Mouse (Mus musculus): ENCODE measurements around the gene Nudt15.
A peak's percentile ranks its signal among the peaks of the same experiment; 100 is the strongest.
"Not testable (repeated sequence)": the region's sequence is repeated elsewhere in the genome, so short reads cannot be mapped to it uniquely, and the experiment has no call there.

Nudt15 gene

GRCm38 (mm10) chr14:73548051-73548450, at the start of gene Nudt15:
Gene Nudt15 (minus strand): TSS chr14:73548242.
- no peak for DNase-seq (ENCODE audit: extremely low spot score)

DNA sequence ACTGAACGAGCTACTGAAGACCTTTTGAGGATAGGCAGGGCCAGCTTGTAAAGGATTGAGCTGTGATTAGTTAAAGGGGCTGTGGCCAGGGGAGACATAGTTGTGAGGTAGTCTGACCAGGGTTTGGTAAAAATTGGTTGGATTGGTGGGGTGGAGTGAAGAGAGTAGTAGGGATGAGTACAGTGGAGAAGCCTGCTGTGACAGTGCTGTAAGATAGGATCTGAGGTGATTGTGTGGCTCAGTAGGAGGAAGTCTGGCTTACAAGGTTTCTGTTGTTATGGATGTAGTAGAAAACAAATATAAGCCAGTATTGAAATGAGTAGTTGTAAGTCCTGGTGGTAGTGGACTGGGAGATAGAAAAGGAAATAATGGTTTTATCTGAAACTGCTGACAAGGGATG, 44.1 kb upstream of the Nudt15 start:
- no peak for DNase-seq (ENCODE audit: extremely low spot score)

- no peak for DNase-seq (ENCODE audit: extremely low spot score)
Observed at GRCm38 (mm10) chr14:73588080-73588479, 40.0 kb upstream of the Nudt15 start.

- no peak for DNase-seq (ENCODE audit: extremely low spot score)
Observed at GRCm38 (mm10) chr14:73576336-73576735, 28.3 kb upstream of the Nudt15 start.

DNA sequence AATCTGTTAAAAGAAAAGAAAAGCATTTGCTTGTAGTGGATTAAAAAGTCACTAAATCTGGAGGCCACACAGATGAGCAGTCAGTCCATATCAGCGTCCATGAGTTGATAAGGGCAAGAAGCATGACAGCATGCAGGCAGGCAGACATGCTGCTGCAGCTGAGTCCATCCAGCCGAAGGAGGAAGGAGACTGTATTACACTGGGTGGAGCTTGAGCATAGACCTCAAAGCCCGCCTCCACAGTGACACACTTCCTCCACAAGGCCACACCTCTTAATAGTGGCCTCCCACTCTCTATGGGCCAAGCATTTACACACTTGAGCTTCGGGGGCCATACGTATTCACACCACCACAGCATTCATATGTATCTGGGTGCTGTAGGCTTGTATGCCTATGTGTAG, 26.0 kb upstream of the Nudt15 start:
- no peak for DNase-seq (ENCODE audit: extremely low spot score)

DNA sequence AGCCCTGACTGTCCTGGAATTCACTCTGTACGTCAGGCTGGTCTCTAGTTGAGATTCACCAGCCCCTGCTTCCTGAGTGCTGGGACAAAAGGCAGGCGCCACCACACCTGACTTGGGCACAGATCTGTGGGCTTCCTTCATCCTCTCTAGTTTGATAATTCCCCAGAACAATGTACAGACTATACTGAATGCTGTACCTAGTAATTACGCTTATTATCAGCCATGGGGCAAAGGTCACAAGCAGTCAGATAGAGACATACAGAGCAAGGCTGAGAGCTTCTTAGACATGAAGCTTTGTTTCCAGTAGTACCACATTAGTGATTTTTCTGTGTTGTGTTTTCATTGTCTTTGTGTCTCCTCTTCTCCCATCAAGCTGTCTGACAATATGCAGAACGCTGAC, 23.1 kb upstream of the Nudt15 start:
- no peak for DNase-seq (ENCODE audit: extremely low spot score)

DNA sequence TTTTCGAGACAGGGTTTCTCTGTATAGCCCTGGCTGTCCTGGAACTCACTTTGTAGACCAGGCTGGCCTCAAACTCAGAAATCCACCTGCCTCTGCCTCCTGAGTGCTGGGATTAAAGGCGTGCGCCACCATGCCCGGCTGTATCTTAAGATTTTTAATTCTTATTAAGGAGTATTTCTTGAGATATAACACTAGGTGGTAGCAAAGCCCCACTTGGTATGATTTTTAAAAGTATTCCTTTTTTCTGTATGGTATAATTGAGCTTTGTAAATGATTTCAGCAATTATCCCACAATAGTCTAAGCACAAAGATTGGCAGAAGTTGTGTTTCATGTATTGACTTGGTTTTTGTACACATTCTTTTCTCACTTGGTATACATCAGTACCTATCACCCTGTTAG, 21.8 kb upstream of the Nudt15 start:
- not testable (repeated sequence) for DNase-seq (ENCODE audit: extremely low spot score)

- DNase-seq (ENCODE audit: extremely low spot score) = no peak
Observed at GRCm38 (mm10) chr14:73553122-73553696, 5.2 kb upstream of the Nudt15 start.

- peak; percentile 96 for DNase-seq (ENCODE audit: extremely low spot score)
Observed at GRCm38 (mm10) chr14:73552341-73553121, 4.5 kb upstream of the Nudt15 start.

DNA sequence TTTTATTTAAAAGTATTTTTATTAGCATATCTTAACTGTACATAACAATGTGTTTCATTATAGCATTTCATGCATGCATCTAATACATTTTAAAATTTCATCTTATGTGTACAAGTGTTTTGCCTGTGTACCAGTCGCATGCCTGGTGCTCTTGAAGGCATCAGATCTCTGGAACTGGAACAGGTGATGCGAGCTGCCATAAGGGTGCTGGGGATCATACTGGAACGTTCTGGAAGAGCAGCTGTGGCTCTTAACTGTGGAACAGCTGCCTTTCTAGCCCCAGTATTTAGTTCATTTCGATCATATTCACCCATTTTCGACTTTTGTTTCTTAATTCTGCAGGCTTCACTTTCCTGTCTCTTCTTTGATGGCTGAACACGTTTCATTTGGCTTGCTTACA, 3.1 kb upstream of the Nudt15 start:
- no peak for DNase-seq (ENCODE audit: extremely low spot score)

DNA sequence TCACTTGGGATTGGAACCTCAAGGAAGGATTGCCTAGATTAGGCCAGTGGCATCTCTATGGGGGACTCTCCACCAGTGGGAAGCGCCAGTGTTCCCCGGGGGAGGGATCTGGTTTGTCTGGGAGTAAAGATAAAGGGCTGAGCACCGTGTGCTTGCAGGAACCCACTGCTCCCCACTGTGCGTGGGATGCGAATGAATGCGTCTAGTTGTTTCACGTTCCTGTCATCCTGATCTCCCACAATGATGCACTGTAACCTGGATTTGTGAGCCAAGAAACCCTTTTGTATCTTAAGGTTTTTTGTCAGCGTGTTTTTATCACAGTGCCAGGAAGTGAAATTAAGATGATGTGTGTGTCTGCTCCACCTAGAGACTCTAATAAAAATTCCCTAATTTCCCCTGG, 2.7 kb upstream of the Nudt15 start:
- no peak for DNase-seq (ENCODE audit: extremely low spot score)

- DNase-seq (ENCODE audit: extremely low spot score) = no peak
Observed at GRCm38 (mm10) chr14:73550291-73550690, 2.2 kb upstream of the Nudt15 start.

DNA sequence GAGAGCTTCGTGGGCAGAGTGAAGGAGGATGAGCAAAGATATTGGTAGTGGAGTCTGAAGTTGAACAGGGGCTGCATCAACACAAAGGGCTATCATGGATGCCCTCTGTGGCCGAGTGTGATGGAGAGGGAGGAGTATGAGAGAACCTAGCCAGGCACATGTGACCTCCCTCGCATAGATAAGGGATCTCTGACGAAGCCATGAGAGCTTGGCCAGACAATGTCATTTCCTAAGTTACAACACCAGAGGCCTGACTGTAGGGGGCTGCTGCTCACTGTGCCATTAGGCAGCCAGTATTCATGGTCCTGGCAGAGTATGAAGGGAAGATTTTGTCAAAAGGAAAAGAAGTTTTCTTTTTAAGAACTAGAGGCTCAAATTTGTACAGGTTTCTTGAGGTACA, 1.0 kb downstream of the Nudt15 start:
- DNase-seq (ENCODE audit: extremely low spot score) = no peak

DNA sequence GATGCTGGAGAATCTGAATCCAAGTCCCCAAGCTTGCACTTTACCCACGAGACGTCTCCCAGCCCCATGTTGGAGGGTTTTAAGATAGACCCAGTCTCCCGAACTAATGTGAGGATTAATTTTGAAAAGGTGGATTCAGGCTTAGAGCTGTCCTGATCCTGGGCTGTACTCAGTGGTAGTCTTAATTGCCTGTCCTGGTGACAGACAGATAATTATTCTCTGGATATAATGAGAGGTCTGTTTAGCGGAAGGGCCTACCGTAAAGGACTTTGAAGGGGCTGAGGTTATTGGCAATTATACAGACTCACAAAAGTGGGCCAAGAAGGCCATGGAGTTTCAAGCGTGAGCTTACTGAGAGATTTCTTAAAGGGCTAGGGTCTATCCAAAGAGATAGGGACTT, 4.3 kb downstream of the Nudt15 start:
- DNase-seq (ENCODE audit: extremely low spot score) = no peak

- no peak for DNase-seq (ENCODE audit: extremely low spot score)
Observed at GRCm38 (mm10) chr14:73535641-73536040, 12.4 kb downstream of the Nudt15 start.

DNA sequence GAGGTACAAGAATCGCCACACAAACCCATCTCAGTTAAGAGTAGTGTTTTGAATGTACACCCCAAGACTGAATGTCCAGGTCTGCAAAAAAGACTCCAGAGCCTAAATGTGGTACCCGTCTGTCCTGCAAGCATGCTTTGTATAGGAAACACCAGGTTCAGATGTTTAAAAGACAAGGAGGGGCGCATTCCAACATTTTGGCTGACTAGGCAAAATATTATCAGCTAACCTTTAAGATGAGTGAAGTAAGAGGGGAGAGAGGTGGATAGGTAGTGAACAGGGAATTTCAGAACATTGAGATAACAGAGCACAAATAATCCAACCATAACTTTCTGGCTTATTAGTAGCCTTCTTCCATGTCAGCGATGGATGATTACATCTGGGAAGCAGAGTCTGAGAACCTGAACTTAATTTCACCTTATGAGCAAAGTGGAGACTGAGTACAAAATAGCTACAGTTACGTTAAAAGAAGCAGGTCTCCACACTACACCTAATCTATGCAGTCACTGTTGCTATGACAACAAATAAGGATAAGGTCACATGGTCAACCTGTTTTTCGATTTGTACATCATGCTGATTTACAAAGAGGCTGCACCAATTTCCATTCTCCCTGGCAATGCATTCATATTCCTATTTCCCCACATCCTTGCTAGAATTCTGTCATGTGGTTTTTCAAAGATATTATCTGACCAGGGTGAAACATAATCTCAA, 14.1 kb downstream of the Nudt15 start:
- no peak for DNase-seq (ENCODE audit: extremely low spot score)

- not testable (repeated sequence) for DNase-seq (ENCODE audit: extremely low spot score)
Observed at GRCm38 (mm10) chr14:73528661-73529060, 19.4 kb downstream of the Nudt15 start.

DNA sequence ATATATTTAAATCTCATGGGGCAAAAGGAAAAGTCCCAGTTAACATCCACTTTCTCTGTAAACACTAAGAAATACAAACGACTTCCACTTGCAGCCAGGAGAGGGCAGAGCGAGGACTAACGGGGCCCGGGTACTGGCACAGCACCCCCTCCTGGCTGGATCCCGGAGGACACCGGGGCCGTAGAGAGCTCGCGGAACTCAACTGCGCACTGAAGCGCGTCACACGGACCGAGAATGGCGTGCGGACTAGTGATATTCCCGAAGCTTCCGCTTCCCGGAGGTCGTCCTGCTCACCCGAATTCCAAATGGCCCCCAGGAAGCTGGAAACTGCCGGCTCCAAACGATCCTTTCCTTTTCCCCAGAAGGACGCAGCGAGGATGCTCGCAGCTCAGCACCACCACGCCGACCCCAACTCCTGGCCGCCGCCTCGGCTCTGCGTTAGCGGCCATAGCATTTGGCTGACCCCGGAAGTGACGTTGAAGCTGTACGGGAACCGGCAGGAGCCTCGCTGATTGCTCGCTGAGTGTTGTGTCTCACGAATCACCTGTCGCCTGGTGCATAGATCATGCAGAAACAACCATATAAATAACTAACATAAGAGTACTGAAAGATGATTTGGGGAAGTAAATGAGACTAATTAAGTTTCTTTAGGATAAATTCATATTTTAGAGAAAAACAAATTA, 23.1 kb downstream of the Nudt15 start, which contains the start of gene Sucla2:
TSS of gene Sucla2 (plus strand) at position 554 of the 683 bp plus-strand sequence.
- DNase-seq (ENCODE audit: extremely low spot score) = peak; percentile 95

DNA sequence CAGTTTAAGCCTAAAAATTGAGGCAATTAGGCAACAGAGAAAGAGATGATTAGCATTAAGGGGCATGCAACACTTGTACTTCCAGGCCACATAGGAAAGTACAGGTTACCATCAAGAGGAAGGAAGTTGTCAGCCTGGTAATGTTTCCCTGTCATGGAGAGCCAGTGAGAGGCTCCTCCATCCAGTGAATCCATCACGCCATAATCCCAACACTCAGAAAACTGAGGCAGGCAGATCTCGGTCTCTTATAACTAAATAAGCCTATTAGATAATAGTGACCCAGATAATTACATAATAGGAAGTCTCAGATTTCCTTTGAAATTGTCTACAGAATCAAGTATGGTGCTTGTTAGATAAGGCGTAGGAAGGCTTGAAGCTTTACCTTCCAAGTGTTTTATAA, 23.9 kb downstream of the Nudt15 start:
- no peak for DNase-seq (ENCODE audit: extremely low spot score)

DNA sequence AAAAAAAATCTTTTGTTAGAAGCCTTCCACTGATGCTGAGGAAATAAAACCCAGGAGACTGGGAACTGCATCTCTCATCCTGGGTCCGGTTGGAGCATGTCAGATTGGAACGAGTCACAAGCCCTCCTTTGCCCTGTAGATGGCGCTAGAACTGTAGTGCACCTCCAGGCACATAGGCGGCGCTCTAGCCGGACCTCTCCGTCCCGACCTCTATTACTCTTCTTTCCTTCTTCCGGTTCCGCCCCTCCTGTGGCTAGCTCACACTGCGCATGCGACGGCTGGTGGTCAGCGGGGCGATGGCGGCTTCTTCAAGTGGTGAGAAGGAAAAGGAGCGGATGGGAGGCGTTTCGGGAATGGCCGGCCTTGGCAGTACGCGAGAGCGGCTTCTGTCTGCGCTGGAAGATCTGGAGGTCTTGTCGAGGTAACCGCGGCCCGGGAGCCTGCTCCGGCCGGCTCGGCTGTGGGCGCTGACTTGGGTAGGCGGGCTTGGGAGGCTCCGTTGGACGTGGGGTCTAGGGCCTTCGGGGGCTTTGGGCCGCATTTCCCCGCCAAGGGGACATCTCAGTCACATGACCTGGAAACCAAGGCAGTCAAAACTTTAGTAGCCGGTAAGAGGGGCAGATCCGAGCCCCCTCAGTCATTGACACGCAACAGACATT, 38.1 kb downstream of the Nudt15 start, which contains the start of gene Med4:
TSS of gene Med4 (plus strand) at position 261 of the 659 bp plus-strand sequence.
- DNase-seq (ENCODE audit: extremely low spot score) = peak; percentile 95

- no peak for DNase-seq (ENCODE audit: extremely low spot score)
Observed at GRCm38 (mm10) chr14:73508630-73509395, 39.2 kb downstream of the Nudt15 start.

Measured in embryo, embryonic 9.5 days (tissue).